Mouse (Mus musculus): ENCODE data around the gene Slc17a2.

DNA sequence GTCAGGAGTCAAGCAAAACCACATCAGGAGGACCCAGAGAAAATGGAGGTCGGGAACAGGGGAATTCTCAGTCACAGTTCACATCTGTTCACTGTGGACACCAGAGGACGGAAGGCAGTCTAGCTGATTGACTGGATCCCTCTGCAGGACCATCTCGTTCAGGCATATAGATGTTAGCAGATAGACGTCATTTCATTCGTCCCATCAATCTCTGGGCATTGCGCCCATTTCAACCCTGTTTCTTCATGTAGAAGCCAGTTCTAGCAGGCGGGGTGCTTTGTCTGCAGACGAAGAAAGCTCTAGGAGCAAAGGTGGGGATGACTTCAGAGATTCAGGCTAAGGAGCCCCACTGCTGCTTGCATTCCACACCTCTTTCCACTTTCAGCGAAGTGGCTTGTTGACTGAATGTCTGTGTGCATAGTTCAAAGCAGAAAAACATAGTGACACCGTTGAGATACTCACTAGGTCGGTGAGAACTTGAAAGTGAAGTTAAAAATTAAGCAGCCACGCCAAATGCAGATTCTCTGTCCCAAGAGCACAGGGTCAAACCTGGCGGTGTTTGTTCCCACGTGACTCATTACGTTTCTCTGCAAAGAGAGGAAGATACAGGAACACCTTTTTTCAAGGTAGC is at the start of gene Slc17a2:
- no peak for TF ChIP-seq POLR2A (IDR thresholded peaks at IDR 0.05; ENCODE audit: borderline replicate concordance, extremely low read depth, insufficient read depth, insufficient read length, poor library complexity, severe bottlenecking)
- no peak for TF ChIP-seq CTCF (IDR thresholded peaks at IDR 0.05; ENCODE audit: borderline replicate concordance, extremely low read depth, insufficient read depth, insufficient read length)

Data from brain, embryonic 14.5 days (tissue).